Mouse (Mus musculus) MEL (cell line): Measurements from ENCODE around the gene Nkx2-3.

Experiments used
- CTCF ChIP-seq, 3 experiments: IDR thresholded peaks in 2 of 3; conservative IDR thresholded peaks in 1 of 3; 2 replicates each; pipeline ENCODE4 v1.5.1; 2011 to 2012; ENCODE audit warnings: low read length in 3 of 3, low read depth in 2 of 3, mild to moderate bottlenecking in 2 of 3, improper control_type of control experiment in 1 of 3, inconsistent platforms in 1 of 3, mixed read lengths in 1 of 3, moderate library complexity in 1 of 3; ENCODE audit not compliant: control insufficient read depth in 1 of 3, insufficient read depth in 1 of 3, poor library complexity in 1 of 3, severe bottlenecking in 1 of 3
- NELFE ChIP-seq: IDR thresholded peaks from 2 replicates; pipeline ENCODE4 v1.6.1; 2011; ENCODE audit warnings: low read depth, low read length, improper control_type of control experiment
- POLR2A ChIP-seq, 2 experiments: IDR thresholded peaks; 2 replicates each; pipeline ENCODE4 v1.6.1; 2011 to 2012; ENCODE audit warnings: low read length in 2 of 2, mild to moderate bottlenecking in 2 of 2, control low read depth in 1 of 2, improper control_type of control experiment in 1 of 2, low read depth in 1 of 2, moderate library complexity in 1 of 2; ENCODE audit not compliant: control insufficient read depth in 1 of 2, insufficient read depth in 1 of 2, poor library complexity in 1 of 2
- SIN3A ChIP-seq: IDR thresholded peaks from 2 replicates; pipeline ENCODE4 v1.6.1; 2012; ENCODE audit warnings: low read length, improper control_type of control experiment, inconsistent platforms
- SMC3 ChIP-seq: IDR thresholded peaks from 2 replicates; pipeline ENCODE4 v1.6.1; 2011; ENCODE audit warnings: low read depth, low read length, improper control_type of control experiment
- ZNF384 ChIP-seq: IDR thresholded peaks from 2 replicates; pipeline ENCODE4 v1.6.1; 2012; ENCODE audit warnings: low read depth, mild to moderate bottlenecking, inconsistent platforms, low read length, improper control_type of control experiment

- TF ChIP-seq CTCF (IDR thresholded peaks at IDR 0.05 in 2 of 3, conservative IDR thresholded peaks at IDR 0.05 in 1 of 3; ENCODE audit: control insufficient read depth in 1 of 3, insufficient read depth in 1 of 3, low read depth in 2 of 3, low read length in 3 of 3, poor library complexity in 1 of 3, severe bottlenecking in 1 of 3) (no peak), SIN3A (no peak), SMC3 (no peak), POLR2A (IDR thresholded peaks at IDR 0.05; ENCODE audit: control insufficient read depth in 1 of 2, insufficient read depth in 1 of 2, low read depth in 1 of 2, low read length in 2 of 2, poor library complexity in 1 of 2) (no peak), NELFE (no peak), ZNF384 (no peak)
Measured at GRCm38 (mm10) chr19:43663471-43663870, 51.3 kb downstream of the Nkx2-3 start.
